Mouse (Mus musculus) kidney, adult 2 months (tissue): ENCODE measurements around the gene Kcng3.

ENCODE experiments used
- CTCF ChIP-seq: fragments of 200-500 bp; conservative IDR thresholded peaks from 2 replicates; pipeline ENCODE4 v1.5.1; 2011; ENCODE audit warnings: low read depth, mild to moderate bottlenecking, control low read depth, low read length, moderate library complexity, mixed read lengths; ENCODE audit not compliant: insufficient read depth, insufficient read length
- POLR2A ChIP-seq: fragments of 200-500 bp; IDR thresholded peaks from one replicate; pipeline ENCODE4 v1.6.1; 2011; ENCODE audit warnings: low read depth, low read length, control low read depth

DNA sequence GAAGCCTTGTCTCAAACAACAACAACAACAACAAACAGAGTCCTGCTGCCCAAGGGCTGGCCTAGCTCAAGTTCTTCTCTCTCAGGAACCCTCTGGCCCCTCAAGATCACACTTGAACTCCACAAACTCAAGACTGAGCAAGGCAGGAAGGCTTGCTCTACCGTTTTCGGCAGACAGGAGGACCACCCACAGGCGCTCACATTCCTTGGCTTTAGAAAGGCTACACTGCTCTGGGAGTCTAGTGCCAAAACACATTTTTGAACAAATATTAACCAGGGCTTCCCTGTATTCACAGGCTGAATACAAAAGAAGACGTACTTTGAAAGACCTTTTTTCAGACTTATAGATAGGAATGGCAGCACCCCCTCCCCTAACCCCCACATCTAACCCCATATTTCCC is 59.3 kb downstream of the Kcng3 start:
- TF ChIP-seq CTCF (peak; percentile 22; the same call in 1 of the 2 replicates), POLR2A (no peak)
